Mouse (Mus musculus) left cerebral cortex, postnatal 25 days (tissue): ENCODE measurements at regions not wholly inside any gene's neighbourhood (a gene's known extent, or its start where the extent isn't known, plus 50 kb on each side); places are given as distances from the start of the nearest gene placed in this dataset.
"Not testable (repeated sequence)": the region's sequence is repeated elsewhere in the genome, so short reads cannot be mapped to it uniquely, and the experiment has no call there.

Source experiments
- DNase-seq, 2 experiments: peaks; one replicate each; pipeline ENCODE4 v3.0.0; 2022; ENCODE audit warnings: low spot score in 2 of 2, mixed read lengths in 1 of 2
- intact Hi-C: fragments of 180-260 bp; cut with DNase I; formaldehyde crosslinking; loops from one replicate; pipeline ENCODE4 v1.15.1; 2025
- microRNA-seq, 2 experiments: library from miRNA; unstranded; fragments of <30 nt; microRNA quantifications; one replicate each; pipeline ENCODE4 v1.2.0; 2022

DNA sequence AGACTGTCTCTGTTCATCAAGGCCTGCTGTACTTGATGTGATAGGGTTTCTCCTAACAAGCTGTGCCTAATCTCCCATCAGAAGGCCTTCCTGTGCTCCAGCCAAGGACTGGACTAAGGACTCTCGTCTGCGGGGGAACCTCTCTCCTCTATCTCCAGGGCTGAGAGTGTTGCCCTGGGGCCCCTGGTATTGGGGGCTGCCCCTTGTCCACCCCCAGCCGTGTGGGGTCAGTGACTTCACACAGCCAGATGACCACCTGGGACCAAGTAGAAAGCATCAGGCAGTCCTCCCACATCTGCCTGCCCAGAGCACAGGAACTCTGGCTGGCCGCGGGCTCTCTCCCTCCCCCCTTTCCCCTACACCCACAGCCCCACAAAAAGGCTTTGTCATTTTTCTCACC lies 651.5 kb upstream of the Kif2b start:
- no peak for DNase-seq
- intact Hi-C loops = no loop called here

DNA sequence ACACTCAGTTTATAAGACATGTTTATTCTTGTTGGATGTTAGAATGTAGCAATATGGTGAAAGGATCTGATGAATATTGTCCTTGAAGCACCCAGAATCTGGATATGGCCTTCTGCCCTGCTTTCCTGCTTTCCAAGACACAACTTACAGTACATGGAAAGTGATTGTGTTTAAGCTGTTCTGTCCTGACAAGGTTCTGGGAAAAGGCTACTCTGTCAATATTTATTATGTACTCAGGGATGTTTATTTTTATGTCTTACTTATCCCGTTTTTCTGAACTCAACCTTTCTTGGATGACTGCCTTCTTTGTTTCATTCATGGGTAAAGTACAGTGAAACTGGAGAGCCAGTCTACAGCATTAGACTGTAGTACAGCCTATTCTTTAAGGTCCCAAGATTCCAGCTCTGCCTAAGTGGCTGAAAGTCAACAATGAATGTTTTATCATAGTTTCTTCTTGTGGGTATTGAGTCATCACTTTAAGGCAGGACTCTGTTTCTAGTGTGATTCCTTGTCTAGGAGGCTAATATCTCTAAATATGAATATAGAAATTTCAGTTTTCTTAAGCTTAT lies 631.7 kb upstream of the Kif2b start:
- no peak for DNase-seq
- intact Hi-C loops = no loop called here

DNA sequence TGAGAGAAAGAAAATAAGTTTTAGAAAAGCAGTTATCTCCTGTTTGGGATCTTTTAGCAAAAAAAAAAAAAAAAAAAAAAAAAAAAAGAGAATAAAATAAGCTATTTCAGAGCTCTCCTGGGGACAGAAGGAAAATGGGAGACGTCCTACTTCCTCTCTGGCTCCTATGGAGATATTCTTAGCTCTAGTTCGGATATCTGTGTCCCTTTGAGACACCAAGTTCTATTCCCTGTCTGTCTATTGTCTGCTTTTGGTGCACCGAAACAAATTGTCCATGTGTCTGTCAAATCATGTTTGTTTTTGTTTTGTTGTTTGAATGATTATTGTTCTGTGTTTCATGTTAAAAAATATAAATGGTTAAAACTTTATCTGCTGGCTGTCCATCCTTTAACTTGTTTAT lies 601.0 kb upstream of the Kif2b start:
- intact Hi-C loops, DNase-seq: not testable (repeated sequence)

DNA sequence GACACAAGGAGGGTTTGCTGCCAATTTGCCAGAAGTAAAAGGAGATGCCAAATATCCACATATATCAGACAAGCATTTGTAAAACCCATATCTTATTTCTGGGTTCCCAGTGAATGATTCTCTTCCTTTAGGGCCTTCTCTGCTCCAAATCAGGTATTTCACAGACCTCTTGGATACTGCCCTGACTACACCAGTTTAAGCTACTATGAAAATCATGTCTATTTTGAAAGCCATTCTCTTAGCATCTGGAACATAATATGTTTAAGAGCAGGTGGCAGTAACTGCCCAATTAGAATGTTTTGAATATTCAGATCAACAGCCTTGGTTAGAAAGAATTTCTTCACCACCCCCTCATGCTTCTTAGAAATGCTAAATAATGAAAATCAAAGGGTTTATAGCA lies 575.8 kb upstream of the Kif2b start:
- intact Hi-C loops = no loop called here
- DNase-seq = no peak

DNA sequence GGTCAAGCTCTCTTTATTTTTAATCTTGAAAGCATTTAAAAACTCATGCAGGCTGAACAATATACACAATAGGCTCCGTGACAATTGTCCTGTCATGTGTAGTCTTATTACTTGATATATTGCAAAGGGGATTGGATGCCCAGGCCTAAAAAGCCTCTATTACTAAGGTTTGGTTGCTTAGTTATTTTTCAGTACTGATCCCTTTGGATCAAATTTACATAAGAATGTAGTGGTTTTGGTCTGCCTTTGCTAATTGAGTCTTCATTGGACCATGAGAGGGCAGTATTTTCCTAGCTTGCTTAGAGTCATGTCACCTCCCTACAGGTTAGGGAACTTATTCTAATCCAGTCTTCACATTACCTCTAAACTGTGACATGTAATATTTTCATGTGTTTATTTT lies 558.3 kb upstream of the Kif2b start:
- peak in 1 of 2 experiments; percentile 8 for DNase-seq
- intact Hi-C loops = loop anchor here (10.0 kb wide), 1 partner anchor 959 kb away; the partner anchor contains the start of gene Car10

DNA sequence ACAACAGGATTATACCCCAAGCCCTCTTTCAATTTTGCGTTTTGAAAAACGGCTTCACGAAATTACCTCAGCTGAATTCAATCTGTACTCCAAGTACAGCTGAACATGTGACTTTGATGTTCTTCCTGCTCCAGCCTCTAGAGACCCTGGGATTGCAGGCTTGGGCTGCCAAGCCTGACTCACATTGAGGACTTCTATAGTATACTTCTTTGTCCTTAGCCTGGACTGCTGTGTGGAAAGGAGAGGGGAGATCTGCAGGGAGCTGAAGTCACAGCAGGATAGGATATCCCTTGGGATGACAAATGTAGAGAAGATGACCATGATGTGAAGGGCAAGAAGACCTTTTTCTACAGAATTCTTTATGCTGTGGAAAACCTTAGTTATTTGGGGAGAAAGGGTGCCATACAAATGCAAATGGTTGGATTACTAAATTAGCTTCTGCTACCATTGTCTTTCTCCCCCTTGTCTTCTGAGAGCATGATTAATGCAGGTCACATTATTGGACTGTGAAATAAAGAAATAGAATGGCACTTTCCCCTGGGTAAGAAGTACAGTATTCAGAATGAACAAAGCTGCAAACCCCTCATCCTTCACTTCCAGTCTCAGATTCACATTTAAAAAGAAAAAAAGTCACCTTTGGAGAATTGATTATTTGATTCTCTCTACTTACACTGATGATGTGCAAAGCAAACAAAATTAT lies 557.7 kb upstream of the Kif2b start:
- intact Hi-C loops = loop anchor here (10.0 kb wide), 1 partner anchor 960 kb away; the partner anchor contains the start of gene Car10

DNA sequence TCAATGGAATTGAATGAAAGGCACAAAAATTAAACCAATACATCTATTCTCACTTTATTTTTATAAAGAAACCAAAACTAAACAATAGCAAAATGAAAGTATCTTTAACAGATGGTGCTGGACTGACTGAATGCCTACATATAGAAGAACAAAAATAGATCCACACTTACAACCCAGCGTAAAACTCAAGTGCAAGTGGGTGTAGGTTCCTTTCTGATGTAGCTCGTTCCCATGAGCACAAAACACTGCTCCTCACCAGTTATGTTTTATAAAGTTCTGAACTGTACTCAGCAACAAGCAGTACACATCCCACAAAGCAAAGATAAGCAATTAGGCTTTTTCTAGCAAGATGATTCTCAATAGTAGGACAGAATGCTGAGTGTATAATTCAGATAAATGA lies 507.4 kb upstream of the Kif2b start:
- peak in 1 of 2 experiments; percentile 63 for DNase-seq
- intact Hi-C loops = no loop called here

More for the DNA sequence above, 557.7 kb upstream of the Kif2b start:
- no peak for DNase-seq

DNA sequence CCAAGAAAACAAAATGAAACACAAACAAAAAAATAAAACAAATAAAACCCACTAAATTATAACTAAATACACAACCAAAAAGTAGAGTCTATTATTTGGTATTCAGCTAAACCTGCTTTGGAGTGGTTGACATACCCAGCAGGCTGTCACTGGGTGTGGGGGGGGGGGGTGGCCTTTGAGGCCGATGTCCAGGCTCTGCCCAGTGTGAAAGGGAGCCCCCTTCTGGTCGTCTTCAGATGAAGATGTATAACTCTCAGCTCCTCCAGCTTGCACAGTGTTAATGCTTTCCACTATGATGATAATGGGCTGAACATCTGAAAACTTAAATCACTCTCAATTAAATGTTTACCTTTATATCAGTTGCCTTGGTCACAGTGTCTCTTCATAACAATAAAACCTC lies 464.3 kb upstream of the Kif2b start:
- intact Hi-C loops = loop anchor here (5.0 kb wide), 1 partner anchor 179 kb away; no protein-coding TSS in a partner anchor
- no peak for DNase-seq

DNA sequence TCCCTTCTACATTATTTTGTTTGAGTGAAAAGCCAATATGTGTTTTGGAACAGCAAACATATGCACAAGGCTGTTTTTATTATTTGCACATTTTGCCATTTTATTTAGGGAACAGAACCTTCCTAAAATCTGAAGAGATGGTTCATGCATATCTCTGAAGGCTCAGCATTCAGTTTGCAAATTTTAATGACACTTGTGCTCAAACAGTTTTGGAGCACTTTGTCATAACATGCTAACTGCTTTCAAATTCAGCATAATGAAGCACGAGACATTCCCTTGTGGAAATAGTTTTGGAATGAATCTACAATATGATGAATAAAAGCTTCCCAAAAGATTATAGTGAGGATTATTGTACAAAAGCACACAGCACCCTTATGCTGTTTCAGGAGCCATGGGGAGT lies 462.8 kb upstream of the Kif2b start:
- intact Hi-C loops = loop anchor here (5.0 kb wide), 1 partner anchor 178 kb away; no protein-coding TSS in a partner anchor
- peak in 1 of 2 experiments; percentile 38 for DNase-seq

DNA sequence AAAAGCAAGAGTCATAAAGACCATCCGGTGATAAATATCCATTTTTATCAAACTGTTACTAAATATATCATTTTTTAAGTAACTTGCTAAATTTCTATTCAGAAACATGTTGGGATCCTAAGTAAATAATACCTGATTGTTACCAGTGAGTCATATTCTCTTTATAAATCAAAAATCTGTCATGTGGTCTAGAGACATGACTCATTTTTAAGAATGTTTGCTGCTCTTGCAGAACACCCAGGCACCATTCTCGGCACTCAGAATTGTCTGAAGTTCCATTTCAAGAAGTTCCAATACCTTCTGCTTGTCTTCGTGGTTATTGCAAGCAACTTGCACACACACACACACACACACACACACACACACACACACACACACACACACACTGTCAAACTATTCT lies 441.1 kb upstream of the Kif2b start:
- DNase-seq = no peak
- intact Hi-C loops = loop anchor here (10.0 kb wide), 1 partner anchor 194 kb away; no protein-coding TSS in a partner anchor

DNA sequence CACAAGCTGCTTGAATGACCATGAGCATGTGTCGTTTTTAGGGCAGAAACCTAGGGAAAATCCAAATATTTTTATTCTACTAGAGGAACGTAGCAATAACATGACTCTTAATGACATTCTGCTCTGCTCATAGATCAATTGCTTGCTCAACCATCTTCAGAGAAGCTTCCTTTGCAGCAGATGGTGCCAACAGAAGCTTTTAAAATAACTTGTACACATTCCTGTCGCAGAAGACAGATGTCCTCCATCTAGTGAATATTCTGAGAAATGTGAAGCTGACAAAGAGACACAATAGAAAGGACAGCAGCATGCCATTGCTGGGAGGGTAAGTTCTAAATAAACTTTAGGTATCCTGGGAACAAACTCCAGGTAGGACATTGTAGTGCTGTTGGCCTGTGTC lies 433.9 kb upstream of the Kif2b start:
- peak; percentile 13 to 81 for DNase-seq
- intact Hi-C loops = loop anchor here (10.0 kb wide), 1 partner anchor 186 kb away; no protein-coding TSS in a partner anchor

DNA sequence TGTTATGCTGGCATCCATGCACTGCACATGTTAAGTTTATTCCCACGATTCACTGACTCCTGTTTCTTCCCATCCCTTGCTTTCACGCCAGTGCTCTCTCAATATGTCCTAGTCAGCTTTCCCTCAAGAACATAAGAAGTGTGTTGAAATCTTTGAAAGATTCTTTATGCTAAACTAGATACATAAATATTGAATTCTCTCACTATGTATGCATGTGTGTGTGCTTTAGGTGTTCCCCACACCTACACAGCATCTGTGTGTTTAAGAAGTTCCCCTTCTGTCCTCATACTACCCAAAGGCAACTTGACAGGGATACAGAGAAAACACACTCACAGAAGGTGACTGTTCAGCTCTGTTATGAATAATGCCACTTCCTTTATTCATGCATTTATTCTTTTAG lies 418.2 kb upstream of the Kif2b start:
- peak; percentile 4 to 74 for DNase-seq
- intact Hi-C loops = no loop called here

DNA sequence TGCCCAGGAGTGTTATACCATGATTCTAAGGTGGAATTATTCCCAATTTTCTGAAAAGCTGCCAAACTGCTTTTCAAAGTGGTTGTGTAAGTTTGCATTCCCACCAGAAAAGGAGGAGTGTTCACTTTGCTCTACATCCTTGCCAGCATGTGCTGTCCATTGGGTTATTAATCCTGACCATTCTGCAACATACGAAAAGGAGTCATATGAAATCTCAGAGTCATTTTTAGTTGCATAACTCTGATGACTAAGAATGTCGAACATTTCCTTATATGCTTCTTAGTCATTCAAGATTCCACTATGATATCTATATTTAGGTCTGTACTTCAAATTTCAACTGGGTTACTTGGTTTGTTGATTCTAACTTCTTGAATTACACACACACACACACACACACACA lies 392.2 kb upstream of the Kif2b start:
- intact Hi-C loops = no loop called here
- no peak for DNase-seq

DNA sequence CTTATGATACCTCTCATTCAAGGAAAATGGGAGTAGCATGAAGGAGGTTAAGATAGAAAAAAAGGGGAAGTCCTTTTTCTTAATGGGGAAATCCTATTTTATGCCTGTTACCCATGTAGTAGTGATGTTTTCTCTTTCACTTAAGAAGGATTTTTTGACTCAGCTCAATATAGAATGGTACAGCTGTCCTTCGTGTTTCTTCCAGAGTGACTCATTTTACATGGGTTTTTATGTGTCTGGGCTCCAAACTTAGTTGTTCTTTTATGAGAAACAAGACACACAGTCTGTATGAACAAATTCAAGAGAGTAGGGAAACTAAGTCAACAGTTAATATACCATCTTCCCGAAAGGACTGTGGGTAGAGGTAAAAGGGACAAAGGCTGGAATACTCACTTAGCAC lies 367.0 kb upstream of the Kif2b start:
- intact Hi-C loops = loop anchor here (10.0 kb wide), 1 partner anchor 520 kb away; no protein-coding TSS in a partner anchor
- DNase-seq = peak in 1 of 2 experiments; percentile 57

Small RNA genes lying in the stretch of these regions (microRNA-seq; reads per million reads assigned to microRNA genes)
- gene Gm22702 = 0 reads per million in 2 experiments
